Mouse (Mus musculus) forebrain, postnatal 0 days (tissue): ENCODE measurements around the gene Tox4. TPM values are rescaled to one million over a fixed set of nuclear protein-coding genes. Genes with fewer than 3 reads are reported as not detected.
A peak's percentile ranks its signal among the peaks of the same experiment; 100 is the strongest.

ENCODE experiments used
- ATAC-seq: fragments of 200-750 bp; cut with Nextera tagmentation; 2 replicates; pipeline ENCODE4 v1.8.0; 2017; ENCODE audit warnings: mild to moderate bottlenecking, moderate library complexity
- DNase-seq: peaks from one replicate; pipeline ENCODE4 v3.0.0-alpha.2; 2015
- H3K27ac ChIP-seq: fragments of 300-500 bp; sonication (generic); 2 replicates; pipeline ENCODE4 v1.5.1; 2014; ENCODE audit warnings: low read depth, mild to moderate bottlenecking, antibody characterized with exemption, low read length, moderate library complexity, mixed read lengths
- H3K27me3 ChIP-seq: fragments of 300-500 bp; sonication (generic); 2 replicates; pipeline ENCODE4 v1.6.1; 2014; ENCODE audit warnings: mild to moderate bottlenecking, low read length, mixed read lengths; ENCODE audit not compliant: insufficient read depth
- H3K36me3 ChIP-seq: fragments of 300-500 bp; sonication (generic); 2 replicates; pipeline ENCODE4 v1.6.1; 2014; ENCODE audit warnings: mild to moderate bottlenecking, moderate library complexity; ENCODE audit not compliant: insufficient read depth
- H3K4me1 ChIP-seq: fragments of 300-500 bp; sonication (generic); 2 replicates; pipeline ENCODE4 v1.6.1; 2014; ENCODE audit warnings: antibody characterized with exemption; ENCODE audit not compliant: insufficient read depth
- H3K4me2 ChIP-seq: fragments of 300-500 bp; sonication (generic); 2 replicates; pipeline ENCODE4 v1.6.1; 2014; ENCODE audit warnings: low read depth, mild to moderate bottlenecking, moderate library complexity
- H3K4me3 ChIP-seq: fragments of 300-500 bp; sonication (generic); 2 replicates; pipeline ENCODE4 v1.5.1; 2014; ENCODE audit warnings: low read depth, low read length, mixed read lengths
- H3K9ac ChIP-seq: fragments of 300-500 bp; sonication (generic); 2 replicates; pipeline ENCODE4 v1.6.1; 2014; ENCODE audit warnings: mild to moderate bottlenecking
- H3K9me3 ChIP-seq: fragments of 300-500 bp; sonication (generic); 2 replicates; pipeline ENCODE4 v1.6.1; 2016; ENCODE audit warnings: low read length
- CTCF ChIP-seq: sonication (generic); IDR thresholded peaks from 2 replicates; pipeline ENCODE4 v1.5.1; 2016; ENCODE audit warnings: antibody characterized with exemption, control low read depth, low read depth
- WGBS: fragments of 180-500 bp; shearing (Covaris S2); extraction: QIAGEN DNeasy Blood & Tissue Kit; methylation state at CpG from one replicate; pipeline ENCODE4 v1.1.7; 2014; 5-methylcytosine and 5-hydroxymethylcytosine counted together
- polyA plus RNA-seq: library from polyadenylated mRNA; unstranded; fragments of >200 nt; fragmentation: Nextera tagmentation; extraction: Ambion mirVana; gene quantifications from 2 replicates; pipeline ENCODE4 v1.2.1, GENCODE M21; 2015
- total RNA-seq: library from RNA; depleted of rRNA; stranded (reverse); fragments of >200 nt; gene quantifications from 2 replicates; pipeline ENCODE4 v1.2.3, GENCODE M21; 2014

The Tox4 gene
- total and polyA plus RNA-seq, 2 experiments from 2014 or later: 48.7 to 56.6 TPM

GRCm38 (mm10) chr14:52313931-52314807, 35.2 kb downstream of the Tox4 start:
- Histone ChIP-seq H3K4me3 (no peak overlapping the region), H3K9me3 (no peaks in the 10 kb centered on the region), H3K9ac (no peak overlapping the region), H3K4me1 (peaks cover 19% of the 10 kb centered on the region), H3K36me3 (peaks cover 21% of the 10 kb centered on the region), H3K27ac (no peak overlapping the region), H3K4me2 (peak overlapping the region; percentile 79; the same call in 1 of the 2 replicates), H3K27me3 (no peaks in the 10 kb centered on the region)
- DNase-seq (no peak), ATAC-seq (no peak)
- no peak for TF ChIP-seq CTCF
- 85% methylated on average over 26 of the region's 26 CpGs for WGBS

- Histone ChIP-seq H3K27ac (no peak overlapping the region), H3K4me1 (peaks cover 19% of the 10 kb centered on the region), H3K36me3 (peaks cover 21% of the 10 kb centered on the region), H3K4me2 (peak overlapping the region; percentile 79), H3K4me3 (peak overlapping the region; percentile 93), H3K9me3 (no peaks in the 10 kb centered on the region), H3K27me3 (no peaks in the 10 kb centered on the region), H3K9ac (no peak overlapping the region; the same call in 1 of the 2 replicates)
- ATAC-seq: no peak
- no peak for DNase-seq
- no peak for TF ChIP-seq CTCF
- 48% methylated on average over 8 of the region's 8 CpGs for WGBS
Observed at GRCm38 (mm10) chr14:52314808-52315150, 35.8 kb downstream of the Tox4 start.

- ATAC-seq (no peak), DNase-seq (no peak)
- Histone ChIP-seq H3K9me3 (no peaks in the 10 kb centered on the region), H3K4me1 (peaks cover 19% of the 10 kb centered on the region), H3K36me3 (peaks cover 21% of the 10 kb centered on the region), H3K4me3 (peak overlapping the region; percentile 93), H3K4me2 (peak overlapping the region; percentile 79), H3K27ac (peak overlapping the region; percentile 93), H3K27me3 (no peaks in the 10 kb centered on the region), H3K9ac (peak overlapping the region; percentile 95)
- TF ChIP-seq CTCF: no peak
- 12% methylated on average over 17 of the region's 17 CpGs for WGBS
Observed at GRCm38 (mm10) chr14:52315283-52315780, 36.4 kb downstream of the Tox4 start.

- Histone ChIP-seq H3K4me1 (peaks cover 18% of the 10 kb centered on the region), H3K27me3 (no peaks in the 10 kb centered on the region), H3K27ac (peak overlapping the region; percentile 93), H3K36me3 (peaks cover 18% of the 10 kb centered on the region), H3K4me2 (peak overlapping the region; percentile 79), H3K9me3 (no peaks in the 10 kb centered on the region), H3K9ac (peak overlapping the region; percentile 95), H3K4me3 (peak overlapping the region; percentile 93)
- TF ChIP-seq CTCF: no peak
- under 1% methylated on average over 34 of the region's 41 CpGs for WGBS
- ATAC-seq (peak; percentile 88), DNase-seq (peak; percentile 87)
Observed at GRCm38 (mm10) chr14:52315792-52316440, 37.0 kb downstream of the Tox4 start.

- peak overlapping the region; percentile 93 for H3K27ac ChIP-seq
- DNase-seq: peak; percentile 71
- peak overlapping the region; percentile 95 for H3K9ac ChIP-seq
- no peaks in the 10 kb centered on the region for H3K9me3 ChIP-seq
- ATAC-seq: peak; percentile 72
- H3K4me1 ChIP-seq: peaks cover 14% of the 10 kb centered on the region; the same call in 1 of the 2 replicates
- WGBS: 6% methylated on average over 16 of the region's 16 CpGs
- H3K4me3 ChIP-seq: peak overlapping the region; percentile 93
- peaks cover 18% of the 10 kb centered on the region for H3K36me3 ChIP-seq
- peak overlapping the region; percentile 79 for H3K4me2 ChIP-seq
- TF ChIP-seq CTCF: no peak
- no peaks in the 10 kb centered on the region for H3K27me3 ChIP-seq
Observed at GRCm38 (mm10) chr14:52316441-52317225, 37.7 kb downstream of the Tox4 start.

- H3K27me3 ChIP-seq: no peaks in the 10 kb centered on the region
- H3K4me2 ChIP-seq: no peak overlapping the region
- no peaks in the 10 kb centered on the region for H3K36me3 ChIP-seq
- no peaks in the 10 kb centered on the region for H3K9me3 ChIP-seq
- peaks cover 7% of the 10 kb centered on the region; the same call in 1 of the 2 replicates for H3K4me1 ChIP-seq
- no peak overlapping the region for H3K9ac ChIP-seq
- no peak overlapping the region for H3K4me3 ChIP-seq
- 35% methylated on average over 6 of the region's 6 CpGs for WGBS
- H3K27ac ChIP-seq: no peak overlapping the region
- ATAC-seq (no peak), DNase-seq (no peak)
- no peak for TF ChIP-seq CTCF
Observed at GRCm38 (mm10) chr14:52319361-52319760, 40.4 kb downstream of the Tox4 start.
